Mouse (Mus musculus) adrenal gland, postnatal 14 days (tissue): Measurements from ENCODE around the gene Prmt8. TPM values are rescaled to one million over a fixed set of nuclear protein-coding genes. Genes with fewer than 3 reads are reported as not detected.

Experiments
- DNase-seq: peaks from one replicate; pipeline ENCODE4 v3.0.0; 2021; ENCODE audit warnings: mixed read lengths
- long read RNA-seq, 2 experiments: library from polyadenylated mRNA; stranded (forward); transcript quantifications; one replicate each; pipeline ENCODE4 v2.0.0; 2021
- total RNA-seq: library from RNA; stranded (reverse); gene quantifications from 2 replicates; pipeline ENCODE4 v1.2.3, GENCODE M21; 2021

The Prmt8 gene
- 0.11 TPM in 1 of 2 replicates, not detected in the other for total RNA-seq
- long read RNA-seq, experiment 1 = 0 reads
- long read RNA-seq, experiment 2 = 0 reads

- no peak for DNase-seq
Measured at GRCm38 (mm10) chr6:127769275-127770156, at the start of gene Prmt8. Prmt8 (minus strand) TSS chr6:127769472.

GRCm38 (mm10) chr6:127803046-127803729 is 33.9 kb upstream of the Prmt8 start:
- DNase-seq = no peak

GRCm38 (mm10) chr6:127802211-127802610 is 32.9 kb upstream of the Prmt8 start:
- DNase-seq = no peak

GRCm38 (mm10) chr6:127790023-127790422 is 20.8 kb upstream of the Prmt8 start:
- no peak for DNase-seq

- DNase-seq = no peak
Measured at GRCm38 (mm10) chr6:127770806-127771205, 1.5 kb upstream of the Prmt8 start.

- no peak for DNase-seq
Measured at GRCm38 (mm10) chr6:127768621-127769274, 524 bp downstream of the Prmt8 start.

- peak; percentile 83 for DNase-seq
Measured at GRCm38 (mm10) chr6:127767706-127768493, 1.4 kb downstream of the Prmt8 start.

- DNase-seq = no peak
Measured at GRCm38 (mm10) chr6:127767201-127767705, 2.0 kb downstream of the Prmt8 start.

- peak; percentile 10 for DNase-seq
Measured at GRCm38 (mm10) chr6:127766641-127767200, 2.6 kb downstream of the Prmt8 start.

GRCm38 (mm10) chr6:127766041-127766604 is 3.1 kb downstream of the Prmt8 start:
- DNase-seq = no peak

- DNase-seq = no peak
Measured at GRCm38 (mm10) chr6:127765573-127765972, 3.7 kb downstream of the Prmt8 start.

- DNase-seq = no peak
Measured at GRCm38 (mm10) chr6:127758264-127758663, 11.0 kb downstream of the Prmt8 start.

- DNase-seq = no peak
Measured at GRCm38 (mm10) chr6:127757667-127758167, 11.6 kb downstream of the Prmt8 start.

- DNase-seq = no peak
Measured at GRCm38 (mm10) chr6:127756856-127757255, 12.4 kb downstream of the Prmt8 start.

- no peak for DNase-seq
Measured at GRCm38 (mm10) chr6:127753228-127753627, 16.0 kb downstream of the Prmt8 start.

GRCm38 (mm10) chr6:127752681-127753080 is 16.6 kb downstream of the Prmt8 start:
- peak; percentile 10 for DNase-seq

- DNase-seq = no peak
Measured at GRCm38 (mm10) chr6:127751499-127751898, 17.8 kb downstream of the Prmt8 start.

GRCm38 (mm10) chr6:127748793-127749192 is 20.5 kb downstream of the Prmt8 start:
- DNase-seq = no peak

- DNase-seq = no peak
Measured at GRCm38 (mm10) chr6:127742290-127742689, 27.0 kb downstream of the Prmt8 start.

GRCm38 (mm10) chr6:127741162-127741561 is 28.1 kb downstream of the Prmt8 start:
- no peak for DNase-seq

GRCm38 (mm10) chr6:127740711-127741110 is 28.6 kb downstream of the Prmt8 start:
- no peak for DNase-seq
